Mouse (Mus musculus): ENCODE data around the gene Lilr4b.

DNA sequence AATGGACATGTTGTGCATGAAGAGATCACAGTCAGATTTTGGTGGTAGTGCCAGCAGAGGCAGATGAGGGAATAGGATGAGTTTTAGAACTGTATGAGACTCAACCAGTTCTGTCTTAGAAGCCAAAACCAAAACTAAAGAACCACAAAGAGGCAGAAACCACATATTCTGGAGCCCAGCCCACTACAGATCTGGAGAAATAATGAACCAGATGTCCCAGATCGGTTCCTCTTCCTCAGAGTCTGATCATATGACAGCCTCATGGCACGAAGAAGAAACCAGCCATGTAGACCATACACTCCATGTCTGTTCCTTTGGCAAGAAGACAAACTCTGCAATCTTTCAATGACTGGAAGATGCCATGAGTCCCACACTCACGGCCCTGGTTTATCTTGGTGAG is 44.7 kb upstream of the Lilr4b start:
- TF ChIP-seq EP300 (IDR thresholded peaks at IDR 0.05; ENCODE audit: low read depth), result no peak
- TF ChIP-seq CTCF (IDR thresholded peaks at IDR 0.05; ENCODE audit: low read depth), result no peak
